Mouse (Mus musculus) right cerebral cortex, postnatal 14 days (tissue): Measurements from ENCODE around the gene Nfxl1.
"Not testable (repeated sequence)": the region's sequence is repeated elsewhere in the genome, so short reads cannot be mapped to it uniquely, and the experiment has no call there.

Source experiments
- DNase-seq: peaks from one replicate; pipeline ENCODE4 v3.0.0; 2022

The Nfxl1 gene

DNA sequence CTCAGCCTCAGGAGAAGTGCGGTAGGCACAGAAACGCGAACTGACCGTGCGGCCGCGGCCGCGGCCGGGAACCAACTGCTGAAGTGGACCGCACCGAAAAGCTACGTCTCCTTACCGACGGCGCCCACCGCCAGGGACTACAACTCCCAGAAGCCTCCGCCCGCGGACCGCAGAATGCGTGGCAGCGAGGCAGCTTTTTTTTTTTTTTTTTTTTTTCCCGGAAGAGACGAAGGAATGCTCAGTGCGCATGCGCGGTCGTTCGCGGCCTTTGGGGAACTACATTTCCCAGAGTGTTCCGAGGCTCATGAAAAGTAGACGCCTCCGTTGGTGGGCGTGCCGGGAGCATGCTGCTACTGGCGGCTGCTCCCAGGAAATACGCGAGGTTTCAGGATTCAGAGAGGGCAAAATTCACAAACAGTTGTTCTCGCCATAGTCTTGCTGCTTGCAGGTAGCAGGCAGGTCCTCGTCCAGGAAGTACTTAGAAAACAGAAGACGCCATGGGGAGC, at the start of gene Nfxl1:
Gene Nfxl1, minus strand, starts transcription at position 141 of the 506 bp plus-strand sequence.
- peak; percentile 99 for DNase-seq

DNA sequence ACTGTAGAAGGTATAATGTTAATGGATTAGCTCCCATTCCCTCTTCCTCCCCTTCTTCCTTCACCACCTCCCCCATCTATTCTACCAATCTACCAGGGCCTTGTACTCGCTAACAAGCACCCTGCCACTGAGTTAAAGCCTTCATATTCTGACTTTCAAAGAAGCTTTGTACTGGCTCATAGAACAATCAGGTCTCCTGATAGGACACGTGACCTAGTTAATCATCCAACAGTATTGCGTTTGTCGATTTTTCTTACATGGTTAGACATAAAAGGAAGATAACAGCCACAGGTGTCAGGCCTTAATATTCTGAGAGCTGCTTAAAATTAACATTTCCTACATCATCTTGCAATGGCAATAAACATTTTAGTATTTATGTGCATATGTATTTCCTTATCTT, 43.7 kb upstream of the Nfxl1 start:
- DNase-seq: no peak

DNA sequence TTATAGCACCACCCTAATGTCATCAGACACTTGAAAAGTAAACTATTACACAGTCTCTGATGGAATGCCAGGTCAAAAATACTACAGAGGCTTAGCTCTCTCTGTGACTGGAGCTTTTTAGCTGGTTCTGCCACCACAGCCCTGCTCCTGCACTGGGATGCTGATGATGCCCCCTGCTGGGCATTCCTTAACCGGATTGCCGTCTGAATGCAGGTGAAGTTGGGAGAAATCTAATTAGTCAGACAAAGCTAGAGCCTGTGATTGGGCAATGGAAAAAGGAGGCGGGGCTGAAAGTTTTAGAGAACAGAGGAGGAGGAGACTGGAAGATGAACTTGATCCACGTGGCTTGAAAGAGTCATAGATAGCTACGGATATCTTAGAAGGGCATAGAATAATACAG, 41.5 kb upstream of the Nfxl1 start:
- peak; percentile 19 for DNase-seq

DNA sequence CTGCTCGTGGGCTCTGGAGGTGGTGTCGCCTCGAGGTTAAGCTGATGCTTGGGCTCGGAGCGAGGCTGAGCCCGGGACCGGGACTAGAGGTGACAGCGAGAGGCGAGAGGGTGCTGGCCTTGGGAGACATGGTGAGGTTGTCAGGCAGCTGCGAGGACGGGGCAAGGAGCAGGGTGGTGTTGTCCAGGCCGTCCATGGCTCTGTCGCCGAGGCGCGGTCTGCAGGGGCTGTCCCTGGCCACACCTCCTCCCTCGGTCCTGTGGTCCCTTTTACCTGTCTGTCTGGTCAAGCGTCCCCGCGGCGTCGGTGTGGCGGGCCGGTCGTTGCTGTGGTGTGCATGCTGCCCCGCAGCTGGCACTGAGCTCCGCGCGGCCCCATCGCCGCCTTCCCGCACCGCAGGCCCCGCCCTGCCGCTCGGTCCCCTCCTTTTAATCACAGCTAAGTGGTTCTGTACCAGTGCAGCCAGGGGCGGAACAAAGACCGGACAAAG, 27.8 kb upstream of the Nfxl1 start, which contains the start of gene Gm5868:
Gene Gm5868, minus strand, starts transcription at position 360 of the 490 bp plus-strand sequence.
- no peak for DNase-seq

DNA sequence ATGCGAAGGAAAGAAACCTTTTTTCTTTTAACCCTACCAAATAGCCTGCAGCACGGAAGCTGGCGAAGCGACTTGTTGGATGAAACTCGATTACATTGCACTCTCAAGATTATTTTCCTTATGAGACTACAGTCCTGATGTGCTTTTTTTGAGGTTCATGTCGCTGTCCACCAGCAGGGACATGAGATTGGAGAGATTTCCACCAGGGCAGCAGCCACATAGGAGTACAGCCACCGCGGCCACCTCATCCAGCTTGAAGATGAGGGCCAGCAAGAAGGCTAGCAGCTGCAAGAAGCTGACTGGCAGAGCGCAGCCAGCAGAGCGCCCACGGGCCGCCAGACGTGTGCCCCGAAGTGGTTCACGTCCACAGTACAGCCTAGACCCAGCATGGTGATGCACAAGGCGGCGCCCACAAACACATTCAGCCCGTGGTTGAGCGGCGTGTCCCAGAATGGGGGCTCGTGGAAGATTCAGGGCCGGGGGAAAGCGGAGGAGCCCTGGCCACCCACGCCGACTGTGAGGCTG, 27.2 kb upstream of the Nfxl1 start:
- DNase-seq: not testable (repeated sequence)

DNA sequence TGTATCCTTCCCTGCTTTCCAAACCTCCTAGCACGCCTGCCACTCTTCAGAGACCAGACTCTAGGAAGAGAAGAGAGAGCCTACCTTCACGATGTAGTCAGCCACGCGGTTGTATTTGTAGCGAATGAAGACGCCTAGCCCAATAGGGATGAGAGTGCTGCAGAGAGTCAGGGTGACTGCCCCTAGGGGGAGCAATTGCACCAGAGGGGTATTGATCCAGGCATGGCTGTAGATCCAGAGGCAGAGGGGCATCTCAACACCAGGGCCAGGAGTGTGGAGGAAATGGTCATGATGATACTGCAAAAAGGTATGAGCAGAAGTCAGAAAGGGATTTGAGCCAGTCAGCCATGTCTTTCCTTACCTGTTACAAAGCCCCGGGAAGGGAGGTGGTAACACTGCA, 26.6 kb upstream of the Nfxl1 start:
- DNase-seq: not testable (repeated sequence)

DNA sequence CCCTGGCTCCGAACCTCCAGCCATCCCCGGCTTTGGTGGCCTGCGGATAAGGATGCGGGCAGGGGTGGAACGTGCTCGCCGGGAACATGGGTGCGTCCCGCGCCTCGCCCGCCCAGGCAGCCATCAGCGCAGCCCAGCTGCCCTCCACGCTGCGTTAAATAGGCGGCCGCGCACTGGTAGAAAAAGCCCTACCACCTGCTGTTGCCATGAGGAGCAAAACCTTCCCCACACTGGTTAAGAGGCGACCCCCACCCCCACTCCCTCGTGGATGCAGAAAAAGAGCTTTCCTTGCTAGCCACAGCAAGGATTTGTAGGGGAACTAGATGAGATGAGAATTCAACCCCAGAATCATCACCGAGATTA, 21.5 kb upstream of the Nfxl1 start, which contains the start of gene Zar1:
Gene Zar1, minus strand, starts transcription at position 285 of the 363 bp plus-strand sequence.
- DNase-seq: not testable (repeated sequence)

DNA sequence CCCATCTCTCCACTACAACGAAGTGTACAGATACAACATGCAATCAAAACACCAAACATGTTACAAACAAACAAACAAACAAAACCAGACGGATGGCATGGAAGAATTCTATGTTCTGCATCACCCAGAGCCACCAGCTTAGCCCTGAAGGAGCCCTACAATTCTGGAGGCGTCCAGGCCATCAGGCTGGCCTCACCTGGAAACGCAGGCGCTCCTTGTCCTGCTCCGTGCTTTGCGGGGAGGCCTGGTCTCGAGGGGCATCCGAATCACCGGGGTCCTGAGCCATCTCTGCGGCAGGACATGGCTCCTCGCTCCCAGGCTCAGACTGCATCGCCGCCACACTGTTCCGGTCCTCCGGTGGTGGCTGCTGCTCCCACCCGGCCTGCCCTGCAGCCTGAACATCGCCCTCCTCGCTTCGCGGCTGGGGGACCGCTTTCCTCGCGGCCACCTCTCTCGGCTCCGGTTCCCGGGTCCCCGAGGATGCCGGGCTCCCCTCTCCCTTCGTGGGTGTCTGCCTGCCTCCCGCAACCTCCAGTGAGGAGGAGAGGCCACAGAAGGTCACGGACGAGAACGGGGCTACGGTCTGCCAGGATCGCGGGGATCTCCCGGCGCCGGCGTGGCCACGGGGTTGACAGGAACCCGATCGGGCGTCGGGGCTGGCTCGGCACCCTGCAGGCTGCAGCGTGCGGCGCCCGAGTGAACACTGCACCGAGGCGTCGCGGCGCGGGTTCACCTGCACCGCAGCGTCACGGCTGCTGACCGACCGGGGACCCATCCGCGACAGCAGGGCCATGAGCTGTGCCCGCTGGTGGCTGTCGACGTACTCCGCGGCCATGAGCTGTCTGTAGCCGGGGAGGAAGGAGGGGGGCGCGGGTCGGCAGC, 20.8 kb upstream of the Nfxl1 start:
- not testable (repeated sequence) for DNase-seq

DNA sequence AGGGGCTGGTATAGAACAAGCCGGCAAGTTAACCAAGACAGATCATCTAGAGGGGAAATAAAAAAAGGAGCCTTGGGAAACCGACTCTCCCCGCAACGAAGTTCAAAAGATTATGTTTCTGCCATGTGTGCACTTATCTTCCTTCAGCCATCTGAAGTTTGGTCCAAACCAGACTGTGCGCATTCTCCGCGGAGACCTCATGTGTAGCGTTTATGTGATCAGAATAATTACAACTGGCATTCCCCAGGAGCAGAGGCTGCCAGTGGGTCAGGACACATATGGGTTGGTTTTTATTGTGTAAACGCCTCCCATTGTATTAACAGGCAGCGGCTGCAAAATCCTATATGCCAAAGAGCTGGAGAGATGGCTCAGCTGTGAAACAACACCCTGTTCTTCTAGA, 20.1 kb upstream of the Nfxl1 start:
- DNase-seq: not testable (repeated sequence)

DNA sequence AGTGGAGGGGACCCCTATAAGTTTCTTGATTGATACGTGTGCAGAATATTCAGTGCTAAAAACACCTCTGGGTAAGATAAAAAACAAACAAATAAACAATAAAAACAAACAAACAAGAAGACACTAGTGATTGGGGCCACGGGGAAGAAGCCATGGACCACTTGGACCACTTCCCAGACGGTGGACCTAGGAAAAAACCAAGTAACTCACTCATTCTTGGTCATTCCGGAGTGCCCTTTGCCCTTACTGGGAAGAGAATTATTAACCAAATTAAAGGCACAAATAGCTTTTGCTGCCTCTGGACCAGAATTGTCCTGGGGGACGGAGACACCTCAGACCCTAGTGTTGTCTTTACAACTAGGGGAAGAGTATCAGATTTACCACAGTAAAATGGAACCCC, 6.1 kb upstream of the Nfxl1 start:
- DNase-seq: no peak

DNA sequence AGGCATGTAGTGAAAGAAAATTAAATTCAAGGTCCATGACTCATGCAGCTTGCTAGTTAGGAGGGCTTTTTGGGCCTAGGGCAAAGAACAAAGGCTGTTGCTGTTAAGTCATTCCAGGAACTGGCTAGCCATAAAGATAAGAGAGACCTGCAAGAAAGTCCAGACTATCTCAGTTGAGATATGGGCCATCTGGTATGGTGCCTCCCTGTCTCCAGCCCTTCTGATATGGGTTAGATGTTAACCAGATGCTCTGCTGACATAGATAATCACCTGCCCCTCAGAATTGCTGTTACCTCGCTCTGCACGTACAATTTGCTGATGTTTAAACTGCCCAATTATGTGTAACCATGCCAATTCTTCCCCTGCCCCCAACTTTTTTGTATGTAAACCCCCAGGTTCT, 3.7 kb upstream of the Nfxl1 start:
- DNase-seq: not testable (repeated sequence)

DNA sequence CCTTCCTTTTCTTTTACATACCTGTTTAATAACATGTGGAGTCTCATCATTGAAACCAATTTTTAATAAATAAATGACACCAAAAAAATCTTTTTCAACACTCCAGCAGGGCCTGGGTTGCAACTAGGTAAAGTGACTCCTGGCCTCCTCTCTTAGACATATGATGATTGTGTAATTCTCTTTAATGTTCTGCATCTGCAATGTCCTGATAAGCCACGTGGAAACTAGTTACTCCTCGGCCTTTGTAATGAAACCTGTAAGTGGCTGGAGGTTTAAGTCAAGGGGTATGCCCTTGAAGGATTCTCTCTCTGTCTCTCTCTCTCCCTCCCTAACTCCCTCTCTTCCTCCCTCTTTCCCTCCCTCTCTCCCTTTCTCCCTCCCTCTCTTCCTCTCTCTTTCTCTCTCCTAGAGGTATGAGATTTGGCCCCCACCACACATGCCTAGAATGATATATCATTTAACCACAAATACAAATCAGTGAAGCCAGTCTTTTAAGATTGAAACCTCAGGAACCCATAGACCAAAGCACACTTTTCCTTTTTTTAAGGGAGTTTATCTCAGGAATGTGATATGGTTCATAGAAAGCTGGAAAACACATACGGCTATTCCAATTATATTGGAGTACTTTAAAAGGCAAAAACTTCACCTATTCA, 1.6 kb upstream of the Nfxl1 start:
- no peak for DNase-seq

DNA sequence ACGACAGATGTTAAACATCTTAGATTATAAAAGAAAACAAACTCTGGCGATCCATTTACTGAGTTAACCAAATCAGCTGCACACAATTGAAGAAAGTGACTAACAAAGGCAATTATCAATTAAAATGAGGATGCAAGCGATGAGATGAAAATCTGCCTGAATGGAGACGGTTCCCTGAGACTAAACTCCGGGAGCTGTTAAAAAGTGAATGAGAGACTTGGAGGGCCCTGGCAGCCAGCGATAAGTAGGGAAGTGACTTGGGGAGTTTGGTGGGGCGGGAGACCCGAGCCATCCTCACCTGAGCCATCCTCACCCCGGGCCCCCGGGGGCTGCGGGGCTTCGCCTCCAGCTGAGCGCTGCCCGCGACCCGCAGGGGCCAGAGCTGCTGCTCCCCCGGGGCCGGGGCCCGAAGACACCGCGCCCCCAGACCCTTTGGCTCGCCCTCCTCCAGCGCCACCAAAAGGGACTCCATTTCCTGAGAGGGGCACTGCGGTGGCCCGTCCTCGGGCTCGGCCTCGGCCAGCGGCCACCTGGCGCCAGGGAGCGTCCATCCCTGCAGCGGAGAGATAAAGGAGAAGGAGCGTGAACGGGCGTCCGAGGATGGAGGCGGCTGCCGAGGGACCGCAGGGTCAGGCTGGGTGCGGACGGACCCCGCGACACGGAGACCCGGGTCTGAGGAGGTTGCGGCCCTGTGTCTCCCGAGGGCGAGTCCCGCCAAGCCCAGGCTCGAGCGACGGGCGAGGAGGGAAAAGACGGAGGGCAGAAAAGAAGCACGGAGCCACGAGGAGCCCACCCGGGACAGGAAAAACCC, 563 bp downstream of the Nfxl1 start:
- DNase-seq: peak; percentile 39

DNA sequence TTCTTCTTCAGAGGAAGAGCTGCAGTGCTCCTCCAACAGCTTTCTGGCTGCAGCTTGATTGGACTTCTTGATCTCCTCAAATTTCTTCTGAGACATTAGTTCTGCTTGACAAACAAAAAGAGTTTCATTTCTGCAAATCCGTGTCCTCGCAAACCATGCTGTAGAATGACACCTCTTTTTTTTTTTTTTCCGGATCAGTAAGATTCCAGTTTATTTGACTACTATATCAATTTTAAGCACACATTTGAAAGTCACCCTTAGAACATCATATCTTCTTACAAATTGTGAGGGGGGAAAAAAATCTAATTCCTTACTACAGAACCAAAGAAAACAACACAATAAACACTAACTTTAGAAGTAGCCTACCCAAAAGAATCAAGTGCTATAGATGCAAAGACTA, 3.2 kb downstream of the Nfxl1 start:
- no peak for DNase-seq

DNA sequence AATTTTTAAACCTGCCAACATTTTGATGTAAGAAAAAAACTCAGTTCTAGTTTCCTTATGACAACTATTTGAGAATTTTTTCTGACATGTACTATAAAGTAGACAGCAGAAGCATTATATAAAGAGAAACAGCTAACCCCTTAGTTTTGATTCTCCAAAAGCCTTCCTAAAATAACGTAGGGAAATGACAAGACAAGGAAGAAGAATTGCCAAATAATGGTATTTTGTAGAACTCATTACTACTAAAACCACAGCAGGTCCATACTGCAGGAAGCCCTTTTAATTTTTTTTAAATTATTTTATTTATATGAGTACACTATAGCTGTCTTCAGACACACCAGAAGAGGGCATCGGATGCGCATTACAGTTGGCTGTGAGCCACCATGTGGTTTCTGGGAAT, 8.3 kb downstream of the Nfxl1 start:
- DNase-seq: no peak

DNA sequence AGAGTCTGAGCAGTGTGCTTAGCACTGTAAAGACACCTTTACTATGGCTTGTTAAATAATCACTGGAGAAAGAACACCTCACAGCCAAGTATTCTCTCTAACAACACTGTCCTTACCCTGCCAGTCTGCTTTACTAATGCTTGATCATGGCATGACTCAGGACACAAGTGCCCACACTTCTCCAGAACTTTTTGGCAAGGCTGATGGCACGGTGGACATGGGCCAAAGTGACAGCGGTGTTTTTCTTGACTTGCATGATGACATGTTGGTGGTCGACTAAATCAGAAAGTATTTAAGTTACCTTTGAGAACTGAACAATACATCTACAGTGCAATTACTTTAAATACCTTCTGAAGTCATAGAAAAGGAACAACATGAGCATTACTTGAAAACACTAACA, 30.6 kb downstream of the Nfxl1 start:
- DNase-seq: no peak

DNA sequence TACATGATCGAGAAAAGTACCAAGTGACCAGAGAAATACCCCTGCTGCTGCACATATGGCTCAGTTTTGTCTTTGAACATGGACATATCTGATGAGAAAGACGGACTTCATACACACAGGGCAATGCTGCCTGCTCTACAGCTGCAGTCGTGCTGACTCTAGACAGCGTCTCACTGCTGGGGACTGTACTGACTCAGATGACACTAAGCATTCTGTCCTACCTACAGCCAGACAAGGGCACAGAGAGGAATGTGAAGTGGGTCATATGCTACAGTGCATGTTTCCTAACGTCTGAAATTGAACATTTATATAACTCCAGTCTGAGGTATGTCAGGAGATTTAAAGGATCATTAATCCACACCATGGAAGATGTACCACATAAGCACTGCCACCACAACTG, 45.7 kb downstream of the Nfxl1 start:
- DNase-seq: no peak

DNA sequence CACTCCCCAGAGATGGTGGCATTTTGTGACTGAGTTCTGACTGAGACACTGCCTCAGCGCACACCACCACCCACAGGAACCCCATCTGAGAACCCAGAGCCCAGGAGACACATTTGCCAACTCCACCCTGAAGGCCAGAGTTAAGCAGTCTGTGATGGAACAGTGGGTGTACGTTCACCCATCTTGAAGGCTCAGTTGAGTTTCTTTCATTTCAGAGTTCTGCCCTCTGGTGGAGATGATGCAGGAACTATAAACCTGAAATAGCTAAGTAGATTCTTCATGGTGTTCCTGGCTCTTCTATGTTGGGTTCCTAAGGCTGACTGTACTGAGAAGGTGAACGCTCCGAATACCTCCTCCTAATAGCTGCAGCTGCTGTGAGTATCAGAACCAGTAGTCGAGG, 53.7 kb downstream of the Nfxl1 start:
- DNase-seq: no peak

DNA sequence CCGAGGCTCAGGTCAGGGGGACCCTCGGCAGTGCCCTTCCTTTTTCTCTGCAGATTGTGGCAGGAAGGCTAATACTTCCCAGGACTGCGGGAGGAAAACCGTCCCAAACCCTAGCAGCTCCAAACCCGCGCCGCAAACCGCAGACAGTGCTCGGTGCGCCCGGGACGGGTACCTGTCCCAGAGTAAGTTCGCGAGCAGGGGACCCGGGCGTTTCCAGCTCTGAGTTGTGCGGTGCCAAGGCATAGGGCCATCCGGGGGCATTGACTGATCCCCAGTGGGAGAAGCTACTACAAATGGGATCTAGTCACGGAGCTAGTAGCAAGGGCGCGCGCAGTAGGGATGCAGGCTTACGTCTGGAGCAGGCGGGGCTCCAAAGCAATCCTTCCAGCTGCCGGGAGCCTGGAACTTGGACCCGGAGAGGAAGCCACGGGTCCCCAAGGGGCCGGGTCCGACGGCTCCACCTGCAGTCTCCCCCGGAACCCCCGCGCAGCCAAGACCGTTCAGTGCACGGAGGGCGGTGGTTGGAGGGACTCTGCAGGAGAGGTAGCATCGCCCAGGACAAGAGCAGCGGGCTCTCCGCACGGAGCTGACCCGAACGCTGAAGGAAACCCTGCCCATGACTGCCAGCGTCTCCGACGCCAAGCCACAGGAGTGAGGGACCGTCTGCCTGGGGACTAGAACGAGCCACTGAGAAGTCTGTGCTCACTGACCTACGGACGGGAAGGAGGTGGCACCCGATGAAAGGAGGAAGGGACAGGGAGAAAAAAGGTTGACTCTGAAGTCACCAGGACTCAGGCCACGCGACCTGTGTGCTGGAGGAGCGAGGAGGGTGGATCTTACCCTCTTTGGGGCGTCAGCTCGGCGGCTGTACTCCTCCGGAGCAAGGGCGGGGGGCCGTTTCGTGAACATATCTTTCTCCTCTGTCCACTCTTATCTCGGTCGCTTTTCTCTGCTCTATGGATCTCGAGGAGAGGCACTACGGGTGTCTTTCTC, 55.7 kb downstream of the Nfxl1 start, which contains the start of gene Corin:
Gene Corin, minus strand, starts transcription at position 943 of the 993 bp plus-strand sequence.
- no peak for DNase-seq

DNA sequence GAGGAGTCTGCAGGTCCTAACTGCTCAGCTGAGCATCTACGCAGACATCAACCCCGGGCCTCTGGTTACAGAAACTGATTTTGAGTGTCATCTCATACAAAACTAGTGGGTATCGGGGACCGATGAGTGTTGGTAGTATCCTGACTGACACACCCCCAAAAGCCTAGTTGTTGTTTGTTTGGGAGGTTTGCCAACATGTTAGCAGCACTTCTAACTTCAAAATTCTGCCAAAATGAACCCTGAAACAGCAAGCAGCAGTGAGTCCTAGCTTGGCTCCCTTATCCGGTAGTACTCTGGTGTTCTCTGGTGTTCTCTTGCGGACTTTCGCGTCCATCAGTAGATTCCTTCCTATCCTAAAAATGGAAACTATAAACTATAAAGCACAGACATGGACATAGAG, 56.7 kb downstream of the Nfxl1 start:
- DNase-seq: no peak

DNA sequence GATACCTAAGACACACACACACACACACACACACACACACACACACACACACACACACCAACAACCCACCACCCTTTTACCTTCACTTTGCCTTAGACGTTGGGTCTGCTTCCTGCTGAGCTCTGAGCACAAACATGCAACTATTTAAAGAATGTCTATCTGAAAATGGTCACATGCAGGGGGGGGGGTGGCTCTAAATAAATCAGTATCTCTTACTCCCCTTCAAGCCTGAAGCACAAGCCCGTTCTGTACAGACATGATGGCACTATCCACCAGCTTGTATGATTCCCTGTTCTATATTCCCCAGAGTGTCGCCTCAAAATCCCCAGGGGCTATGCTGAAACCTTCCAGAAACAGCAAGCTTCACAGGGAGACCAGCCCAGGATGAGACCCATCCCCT, 57.7 kb downstream of the Nfxl1 start:
- no peak for DNase-seq
